Mouse (Mus musculus): ENCODE data around the gene Btrc.
"Not testable (repeated sequence)": the region's sequence is repeated elsewhere in the genome, so short reads cannot be mapped to it uniquely, and the experiment has no call there.

Btrc gene

GRCm38 (mm10) chr19:45363384-45363926 lies at the start of gene Btrc:
Gene Btrc (plus strand): TSS chr19:45363734.
- DNase-seq (ENCODE audit: low spot score in 2 of 2) = peak; percentile 100

GRCm38 (mm10) chr19:45317473-45317882 lies 46.1 kb upstream of the Btrc start:
- DNase-seq (ENCODE audit: low spot score in 2 of 2) = no peak

- DNase-seq (ENCODE audit: low spot score in 2 of 2) = no peak
Measured at GRCm38 (mm10) chr19:45321062-45321461, 42.5 kb upstream of the Btrc start.

GRCm38 (mm10) chr19:45329039-45329438 lies 34.5 kb upstream of the Btrc start:
- DNase-seq (ENCODE audit: low spot score in 2 of 2) = no peak

- no peak for DNase-seq (ENCODE audit: low spot score in 2 of 2)
Measured at GRCm38 (mm10) chr19:45329748-45330298, 33.7 kb upstream of the Btrc start.

GRCm38 (mm10) chr19:45336718-45337117 lies 26.8 kb upstream of the Btrc start:
- DNase-seq (ENCODE audit: low spot score in 2 of 2) = no peak

- peak; percentile 66 to 71 for DNase-seq (ENCODE audit: low spot score in 2 of 2)
Measured at GRCm38 (mm10) chr19:45338182-45338581, 25.4 kb upstream of the Btrc start.

GRCm38 (mm10) chr19:45343941-45344340 lies 19.6 kb upstream of the Btrc start:
- DNase-seq (ENCODE audit: low spot score in 2 of 2) = peak; percentile 18 to 51

- no peak for DNase-seq (ENCODE audit: low spot score in 2 of 2)
Measured at GRCm38 (mm10) chr19:45348188-45348587, 15.3 kb upstream of the Btrc start.

- no peak for DNase-seq (ENCODE audit: low spot score in 2 of 2)
Measured at GRCm38 (mm10) chr19:45350456-45350855, 13.1 kb upstream of the Btrc start.

GRCm38 (mm10) chr19:45352706-45353105 lies 10.8 kb upstream of the Btrc start:
- DNase-seq (ENCODE audit: low spot score in 2 of 2) = not testable (repeated sequence)

GRCm38 (mm10) chr19:45355678-45356077 lies 7.9 kb upstream of the Btrc start:
- peak; percentile 8 to 28 for DNase-seq (ENCODE audit: low spot score in 2 of 2)

- DNase-seq (ENCODE audit: low spot score in 2 of 2) = not testable (repeated sequence)
Measured at GRCm38 (mm10) chr19:45356868-45357267, 6.7 kb upstream of the Btrc start.

- no peak for DNase-seq (ENCODE audit: low spot score in 2 of 2)
Measured at GRCm38 (mm10) chr19:45360486-45360885, 3.0 kb upstream of the Btrc start.

- no peak for DNase-seq (ENCODE audit: low spot score in 2 of 2)
Measured at GRCm38 (mm10) chr19:45363933-45364391, 428 bp downstream of the Btrc start.

GRCm38 (mm10) chr19:45366651-45367050 lies 3.1 kb downstream of the Btrc start:
- DNase-seq (ENCODE audit: low spot score in 2 of 2) = no peak

GRCm38 (mm10) chr19:45384815-45385214 lies 21.3 kb downstream of the Btrc start:
- DNase-seq (ENCODE audit: low spot score in 2 of 2) = not testable (repeated sequence)

- DNase-seq (ENCODE audit: low spot score in 2 of 2) = no peak
Measured at GRCm38 (mm10) chr19:45388551-45388950, 25.0 kb downstream of the Btrc start.

GRCm38 (mm10) chr19:45394078-45394477 lies 30.5 kb downstream of the Btrc start:
- DNase-seq (ENCODE audit: low spot score in 2 of 2) = no peak

GRCm38 (mm10) chr19:45411000-45411399 lies 47.5 kb downstream of the Btrc start:
- DNase-seq (ENCODE audit: low spot score in 2 of 2) = no peak

GRCm38 (mm10) chr19:45412694-45413093 lies 49.2 kb downstream of the Btrc start:
- DNase-seq (ENCODE audit: low spot score in 2 of 2) = no peak

GRCm38 (mm10) chr19:45413966-45414365 lies 50.4 kb downstream of the Btrc start:
- no peak for DNase-seq (ENCODE audit: low spot score in 2 of 2)

GRCm38 (mm10) chr19:45417601-45418000 lies 54.1 kb downstream of the Btrc start:
- no peak for DNase-seq (ENCODE audit: low spot score in 2 of 2)

- DNase-seq (ENCODE audit: low spot score in 2 of 2) = no peak
Measured at GRCm38 (mm10) chr19:45422276-45422675, 58.7 kb downstream of the Btrc start.
